Mouse (Mus musculus) urinary bladder, adult 2 months (tissue): ENCODE results near the gene Ubr4. TPM values are rescaled to one million over a fixed set of nuclear protein-coding genes. Genes with fewer than 3 reads are reported as not detected.

Experiments
- DNase-seq: peaks from one replicate; pipeline ENCODE4 v3.0.0; 2022; ENCODE audit warnings: low spot score
- polyA plus RNA-seq: library from polyadenylated mRNA; depleted of rRNA; stranded (reverse); fragments of >200 nt; gene quantifications from 2 replicates; pipeline ENCODE4 v1.2.3, GENCODE M21; 2012; rRNA removed

The Ubr4 gene
- 169 and 190 TPM in 2 replicates for polyA plus RNA-seq

GRCm38 (mm10) chr4:139351931-139352711 is at the start of gene Ubr4, which contains the start of the genes Mrto4 and Emc1:
TSS of gene Ubr4 (plus strand) at chr4:139352609.
TSS of gene Mrto4 (minus strand) at chr4:139352576.
TSS of gene Emc1 (plus strand) at chr4:139352587.
- DNase-seq: peak; percentile 80

GRCm38 (mm10) chr4:139305521-139305920 is 46.9 kb upstream of the Ubr4 start:
- no peak for DNase-seq

- no peak for DNase-seq
Observed at GRCm38 (mm10) chr4:139307916-139308315, 44.5 kb upstream of the Ubr4 start.

- DNase-seq: no peak
Observed at GRCm38 (mm10) chr4:139309651-139310050, 42.8 kb upstream of the Ubr4 start.

GRCm38 (mm10) chr4:139310171-139310898 is 42.1 kb upstream of the Ubr4 start, which contains the start of the genes Pqlc2 and Akr7a5:
TSS of gene Pqlc2 (minus strand) at chr4:139310708.
TSS of gene Akr7a5 (plus strand) at chr4:139310744.
- DNase-seq: peak; percentile 99

GRCm38 (mm10) chr4:139310899-139311701 is 41.3 kb upstream of the Ubr4 start:
- no peak for DNase-seq

- no peak for DNase-seq
Observed at GRCm38 (mm10) chr4:139311707-139312106, 40.7 kb upstream of the Ubr4 start.

- DNase-seq: no peak
Observed at GRCm38 (mm10) chr4:139312632-139313031, 39.8 kb upstream of the Ubr4 start.

- DNase-seq: no peak
Observed at GRCm38 (mm10) chr4:139318449-139318848, 34.0 kb upstream of the Ubr4 start.

- DNase-seq: no peak
Observed at GRCm38 (mm10) chr4:139319740-139320139, 32.7 kb upstream of the Ubr4 start.

GRCm38 (mm10) chr4:139330605-139331004 is 21.8 kb upstream of the Ubr4 start:
- DNase-seq: no peak

- no peak for DNase-seq
Observed at GRCm38 (mm10) chr4:139334631-139335295, 17.6 kb upstream of the Ubr4 start.

GRCm38 (mm10) chr4:139335507-139335906 is 16.9 kb upstream of the Ubr4 start:
- DNase-seq: no peak

GRCm38 (mm10) chr4:139336822-139337483 is 15.5 kb upstream of the Ubr4 start:
- DNase-seq: peak; percentile 63

- no peak for DNase-seq
Observed at GRCm38 (mm10) chr4:139338145-139338544, 14.3 kb upstream of the Ubr4 start.

- no peak for DNase-seq
Observed at GRCm38 (mm10) chr4:139340835-139341234, 11.6 kb upstream of the Ubr4 start.

- no peak for DNase-seq
Observed at GRCm38 (mm10) chr4:139341556-139342233, 10.7 kb upstream of the Ubr4 start.

- no peak for DNase-seq
Observed at GRCm38 (mm10) chr4:139343718-139344117, 8.7 kb upstream of the Ubr4 start.

GRCm38 (mm10) chr4:139345416-139346019 is 6.9 kb upstream of the Ubr4 start:
- no peak for DNase-seq

GRCm38 (mm10) chr4:139352832-139353231 is 423 bp downstream of the Ubr4 start:
- DNase-seq: no peak
